Mouse (Mus musculus): ENCODE measurements around the gene Olfr328.

DNA sequence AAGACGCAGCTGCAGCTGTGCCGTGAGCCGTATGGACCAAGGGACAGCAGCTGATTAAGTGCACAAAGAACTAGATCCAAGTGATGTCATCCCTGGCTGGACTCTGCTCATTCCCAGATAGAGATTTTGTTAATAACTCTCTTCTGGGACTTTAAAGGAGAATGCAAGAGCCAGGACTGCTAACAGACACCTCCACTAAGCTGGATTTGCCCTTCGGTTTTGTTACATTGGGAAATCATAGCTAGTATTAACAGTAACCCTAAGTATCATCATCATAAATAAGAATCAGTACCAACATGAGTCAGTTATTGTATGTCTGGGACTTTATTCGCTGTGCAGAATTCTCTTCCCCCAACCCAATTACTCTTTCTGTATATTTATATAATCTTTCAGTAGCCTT, 9.1 kb downstream of the Olfr328 start, which contains the start of gene Olfr329-ps:
- no peak for TF ChIP-seq POLR2A (IDR thresholded peaks at IDR 0.05; ENCODE audit: borderline replicate concordance, extremely low read depth, low read depth, low read length)
- TF ChIP-seq CTCF (IDR thresholded peaks at IDR 0.05; ENCODE audit: insufficient read depth, low read length): no peak
